Mouse (Mus musculus) bone marrow, adult 2 months (tissue): ENCODE data around the gene Sf3b3. TPM values are rescaled to one million over a fixed set of nuclear protein-coding genes. Genes with fewer than 3 reads are reported as not detected.
"Not testable (repeated sequence)": the region's sequence is repeated elsewhere in the genome, so short reads cannot be mapped to it uniquely, and the experiment has no call there.

Source experiments
- H3K27ac ChIP-seq: fragments of 200-500 bp; 2 replicates; pipeline ENCODE4 v1.5.1; 2012; ENCODE audit warnings: low read depth, mild to moderate bottlenecking, control low read depth, inconsistent platforms, low read length; ENCODE audit not compliant: control insufficient read depth, poor library complexity, insufficient read depth
- H3K4me1 ChIP-seq: fragments of 200-500 bp; 2 replicates; pipeline ENCODE4 v1.6.1; 2011; ENCODE audit warnings: low read length; ENCODE audit not compliant: control insufficient read depth, insufficient read depth
- H3K4me3 ChIP-seq: fragments of 200-500 bp; replicated peaks from 2 replicates; pipeline ENCODE3; 2011; ENCODE audit warnings: mild to moderate bottlenecking, low read depth, low read length, control low read depth; ENCODE audit not compliant: control insufficient read depth
- CTCF ChIP-seq: fragments of 200-500 bp; IDR thresholded peaks from 2 replicates; pipeline ENCODE4 v1.5.1; 2011; ENCODE audit warnings: low read length, control low read depth; ENCODE audit not compliant: control insufficient read depth, insufficient read depth
- POLR2A ChIP-seq: fragments of 200-500 bp; IDR thresholded peaks from 2 replicates; pipeline ENCODE4 v1.6.1; 2011; ENCODE audit warnings: low read depth, mild to moderate bottlenecking, control low read depth, low read length, borderline replicate concordance; ENCODE audit not compliant: control insufficient read depth
- WGBS: fragments of 180-500 bp; shearing (Covaris S2); methylation state at CpG from one replicate; pipeline ENCODE4 v1.1.7; 2018; 5-methylcytosine and 5-hydroxymethylcytosine counted together
- polyA plus RNA-seq: library from polyadenylated mRNA; stranded (reverse); fragments of >200 nt; gene quantifications from 2 replicates; pipeline ENCODE4 v1.2.4, GENCODE M21; 2011; ENCODE audit warnings: low replicate concordance; ENCODE audit not compliant: missing spikeins, insufficient read depth, insufficient read length

Gene Sf3b3
- polyA plus RNA-seq, 1 experiment: 56.3 TPM

DNA sequence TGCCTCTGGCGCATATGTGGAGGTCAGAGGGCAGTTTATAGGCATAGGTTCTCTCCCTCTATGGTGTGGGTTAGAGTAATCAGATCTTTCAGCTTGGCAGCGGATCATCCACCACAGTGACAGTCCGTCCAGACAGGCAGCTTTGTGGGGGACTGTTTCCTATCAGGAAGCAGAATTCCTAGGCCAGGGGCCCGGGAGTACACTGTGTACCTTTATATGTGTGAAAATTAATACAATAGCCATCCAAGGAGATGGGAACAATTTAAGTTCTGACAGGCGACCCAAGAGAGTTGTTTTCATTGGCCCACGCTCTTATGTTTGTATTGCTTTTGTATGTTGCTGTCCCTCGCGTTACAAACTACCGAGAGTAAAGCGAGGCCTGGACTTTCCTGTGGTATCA, 55.4 kb downstream of the Sf3b3 start:
- TF ChIP-seq CTCF (no peak), POLR2A (no peak)

DNA sequence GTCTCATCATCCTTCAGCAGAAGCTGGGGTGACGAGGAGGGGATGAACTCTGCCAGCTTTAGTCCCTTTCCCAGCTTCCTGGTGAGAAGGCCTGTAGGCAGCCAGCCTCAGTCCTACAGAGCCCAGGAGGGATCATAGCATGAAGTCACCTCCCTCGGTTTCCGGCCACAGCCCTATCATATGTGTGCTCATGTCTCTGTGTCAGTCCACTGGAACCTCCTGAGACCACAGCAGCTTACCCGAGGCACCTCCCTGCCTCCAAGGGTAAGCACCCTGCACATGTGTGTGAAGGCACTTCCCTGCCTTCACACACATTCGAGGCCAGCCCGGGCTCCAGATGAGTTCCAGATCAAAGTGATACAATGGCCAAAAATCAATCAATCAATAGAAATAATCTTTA, 56.3 kb downstream of the Sf3b3 start:
- TF ChIP-seq CTCF (no peak), POLR2A (no peak)
- Histone ChIP-seq H3K4me1 (no peaks in the 10 kb centered on the region), H3K27ac (no peak overlapping the region), H3K4me3 (no peak overlapping the region)
- WGBS: 58% methylated on average over 6 of the region's 6 CpGs

More for the DNA sequence above, 55.4 kb downstream of the Sf3b3 start:
- Histone ChIP-seq H3K27ac (no peak overlapping the region), H3K4me1 (no peaks in the 10 kb centered on the region), H3K4me3 (no peak overlapping the region)
- 69% methylated on average over 10 of the region's 10 CpGs for WGBS

DNA sequence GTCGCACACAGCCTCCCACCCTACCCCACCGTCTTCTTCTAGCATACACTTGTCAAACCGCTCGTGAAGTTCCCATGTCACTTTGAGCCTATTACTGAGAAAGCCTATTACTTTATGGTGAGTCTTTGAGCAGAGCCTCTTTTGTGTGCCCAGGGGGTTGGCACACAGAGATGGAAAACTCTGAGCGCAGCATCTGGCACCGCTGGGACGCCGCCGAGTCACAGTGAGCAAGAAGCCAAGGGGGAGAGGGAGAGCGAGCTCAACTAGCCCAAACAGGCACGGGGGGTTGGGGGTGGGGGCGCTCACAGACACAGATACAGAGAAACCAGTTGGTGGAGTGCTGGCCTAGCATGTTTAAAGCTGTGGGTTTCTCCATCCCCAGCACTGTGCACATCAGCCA, 57.0 kb downstream of the Sf3b3 start:
- no peak overlapping the region for H3K27ac ChIP-seq
- no peak overlapping the region for H3K4me3 ChIP-seq
- WGBS: 74% methylated on average over 12 of the region's 12 CpGs
- H3K4me1 ChIP-seq: no peaks in the 10 kb centered on the region
- TF ChIP-seq POLR2A: no peak
- no peak for TF ChIP-seq CTCF

GRCm38 (mm10) chr8:110788981-110789380, 57.6 kb downstream of the Sf3b3 start:
- Histone ChIP-seq H3K4me3 (no peak overlapping the region), H3K27ac (no peak overlapping the region), H3K4me1 (no peaks in the 10 kb centered on the region)
- WGBS: 70% methylated on average over 12 of the region's 12 CpGs
- TF ChIP-seq CTCF (no peak), POLR2A (no peak)

- WGBS: 80% methylated on average over 9 of the region's 9 CpGs
- TF ChIP-seq CTCF (no peak), POLR2A (no peak)
Observed at GRCm38 (mm10) chr8:110787411-110787954, 59.1 kb downstream of the Sf3b3 start.

GRCm38 (mm10) chr8:110786934-110787333, 59.7 kb downstream of the Sf3b3 start:
- 45% methylated on average over 8 of the region's 8 CpGs for WGBS
- Histone ChIP-seq H3K27ac (no peak overlapping the region), H3K4me1 (no peaks in the 10 kb centered on the region), H3K4me3 (no peak overlapping the region)
- TF ChIP-seq CTCF (no peak), POLR2A (no peak)

More at GRCm38 (mm10) chr8:110787411-110787954, 59.1 kb downstream of the Sf3b3 start:
- Histone ChIP-seq H3K4me3 (no peak overlapping the region), H3K4me1 (no peaks in the 10 kb centered on the region), H3K27ac (no peak overlapping the region)

GRCm38 (mm10) chr8:110786501-110786900, 60.1 kb downstream of the Sf3b3 start:
- H3K4me3 ChIP-seq, H3K4me1 ChIP-seq, H3K27ac ChIP-seq: not testable (repeated sequence)
- WGBS: 75% methylated on average over 7 of the region's 7 CpGs

DNA sequence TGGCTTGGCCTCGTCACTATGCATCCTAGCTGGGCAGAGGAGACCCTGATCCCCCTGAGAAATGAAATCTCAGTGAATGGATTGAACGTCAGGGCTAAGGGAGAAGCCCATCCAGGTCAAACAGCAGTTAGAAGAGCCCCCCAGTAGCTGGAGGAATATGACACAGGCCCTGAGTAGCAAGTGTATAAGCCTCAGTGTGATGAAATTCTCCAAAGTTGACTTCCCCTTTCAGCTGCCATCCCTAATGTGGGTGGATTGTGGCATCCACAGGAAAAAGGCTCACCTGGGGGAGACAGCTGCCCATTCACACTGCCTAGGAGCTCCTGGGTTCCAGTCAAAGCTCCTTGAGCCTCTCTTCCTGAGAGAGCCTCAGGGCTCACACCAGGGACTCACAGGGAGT, 61.2 kb downstream of the Sf3b3 start:
- no peaks in the 10 kb centered on the region for H3K4me1 ChIP-seq
- TF ChIP-seq POLR2A (no peak), CTCF (no peak)
- no peak overlapping the region for H3K4me3 ChIP-seq
- no peak overlapping the region for H3K27ac ChIP-seq
- WGBS: 63% methylated on average over 2 of the region's 2 CpGs

- WGBS: 71% methylated on average over 13 of the region's 13 CpGs
- H3K27ac ChIP-seq: no peak overlapping the region
- H3K4me3 ChIP-seq: no peak overlapping the region
- TF ChIP-seq CTCF (no peak), POLR2A (no peak)
- no peaks in the 10 kb centered on the region for H3K4me1 ChIP-seq
Observed at GRCm38 (mm10) chr8:110779924-110780718, 66.5 kb downstream of the Sf3b3 start.
